Mouse (Mus musculus) mouse trophoblast stem cell (cell line): ENCODE data around the gene Agbl5.

ENCODE experiments used
- in situ Hi-C, 2 experiments: fragments of 300-500 bp; cut with MseI, MboI; formaldehyde crosslinking; loops; 2 replicates in 1 of 2; 3 replicates in 1 of 2; pipeline ENCODE4 v1.15.1; 2025

Gene Agbl5

GRCm38 (mm10) chr5:30950922-30951321 is 62.4 kb downstream of the Agbl5 start:
- in situ Hi-C loops = no loop called here

GRCm38 (mm10) chr5:30951706-30952105 is 63.2 kb downstream of the Agbl5 start:
- in situ Hi-C loops = no loop called here

DNA sequence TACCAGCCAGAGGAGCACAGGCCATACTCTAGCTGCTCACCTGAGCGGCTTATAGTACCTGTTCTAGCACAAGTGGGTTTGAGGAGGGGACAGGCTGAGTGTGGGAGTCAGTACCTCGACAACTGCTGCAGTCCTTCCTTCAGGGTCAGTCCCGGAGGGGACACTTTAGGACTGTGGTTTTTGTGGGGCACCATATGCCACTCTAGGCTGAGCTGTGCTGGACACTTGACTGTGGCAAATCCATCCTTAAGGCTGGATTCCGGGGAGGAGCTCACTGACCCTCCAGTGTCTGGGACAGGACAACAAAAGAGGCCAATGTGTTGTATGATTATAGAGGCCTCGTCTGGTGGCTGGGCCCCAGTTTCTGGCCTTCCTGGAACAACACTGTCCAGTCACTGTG is 64.1 kb downstream of the Agbl5 start:
- in situ Hi-C loops = no loop called here

DNA sequence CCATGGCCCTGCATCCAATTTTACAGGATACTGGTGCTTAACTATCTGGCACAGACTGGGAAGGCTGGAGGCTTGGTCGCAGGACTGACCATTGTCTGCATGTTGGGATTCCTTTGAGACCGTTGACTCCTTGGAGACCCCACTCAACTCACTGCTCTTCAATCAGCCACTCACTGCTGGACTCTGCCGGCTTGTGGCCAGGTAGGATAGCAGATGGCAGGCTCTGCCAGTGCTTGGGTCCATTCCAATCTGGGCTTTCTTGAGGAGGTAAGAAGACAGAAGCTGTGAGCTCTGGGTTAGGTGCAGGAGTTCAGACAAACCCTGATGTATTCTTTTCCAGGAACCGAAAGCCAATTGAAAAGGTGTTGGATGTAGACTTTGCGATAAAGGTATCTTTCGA is 65.6 kb downstream of the Agbl5 start:
- in situ Hi-C loops = no loop called here

GRCm38 (mm10) chr5:30954556-30954955 is 66.1 kb downstream of the Agbl5 start:
- in situ Hi-C loops = no loop called here

GRCm38 (mm10) chr5:30955751-30956150 is 67.3 kb downstream of the Agbl5 start:
- in situ Hi-C loops = no loop called here
